Mouse (Mus musculus): Measurements from ENCODE around the gene Kank4. TPM values are rescaled to one million over a fixed set of nuclear protein-coding genes. Genes with fewer than 3 reads are reported as not detected.

Kank4 gene
- polyA plus RNA-seq, 1 experiment from 2014 or later, result 0.33 TPM

- Histone ChIP-seq H3K36me3 (ENCODE audit: control insufficient read depth, insufficient read depth, low read length) (no peaks in the 10 kb centered on the region), H3K4me2 (peak overlapping the region; percentile 71), H3K4me3 (ENCODE audit: low read depth, low read length) (peak overlapping the region; percentile 53), H3K27me3 (replicated peaks; ENCODE audit: control insufficient read depth, insufficient read depth, low read length) (peaks cover 39% of the 10 kb centered on the region), H3K9ac (ENCODE audit: low read depth, low read length) (no peak overlapping the region), H3K27ac (ENCODE audit: low read depth, low read length) (no peak overlapping the region), H3K9me3 (ENCODE audit: control insufficient read depth, low read length) (no peaks in the 10 kb centered on the region), H3K4me1 (replicated peaks; ENCODE audit: control insufficient read depth, insufficient read depth, low read length) (no peaks in the 10 kb centered on the region)
- ATAC-seq (replicated peaks; ENCODE audit: low FRiP score) (no peak), DNase-seq (ENCODE audit: low spot score) (peak; percentile 38)
- 5% methylated on average over 14 of the region's 14 CpGs for WGBS
Measured at GRCm38 (mm10) chr4:98816807-98817183, 542 bp downstream of the Kank4 start.

GRCm38 (mm10) chr4:98806306-98806705 is 11.0 kb downstream of the Kank4 start:
- no peaks in the 10 kb centered on the region for H3K9me3 ChIP-seq (ENCODE audit: control insufficient read depth, low read length)
- H3K27ac ChIP-seq (ENCODE audit: low read depth, low read length), result no peak overlapping the region
- H3K4me1 ChIP-seq (replicated peaks; ENCODE audit: control insufficient read depth, insufficient read depth, low read length), result no peaks in the 10 kb centered on the region
- H3K27me3 ChIP-seq (replicated peaks; ENCODE audit: control insufficient read depth, insufficient read depth, low read length), result no peaks in the 10 kb centered on the region
- H3K4me2 ChIP-seq, result no peak overlapping the region
- H3K4me3 ChIP-seq (ENCODE audit: low read depth, low read length), result no peak overlapping the region
- DNase-seq (ENCODE audit: low spot score) (no peak), ATAC-seq (replicated peaks; ENCODE audit: low FRiP score) (no peak)
- H3K9ac ChIP-seq (ENCODE audit: low read depth, low read length), result no peak overlapping the region
- no peaks in the 10 kb centered on the region for H3K36me3 ChIP-seq (ENCODE audit: control insufficient read depth, insufficient read depth, low read length)
- 81% methylated on average over 9 of the region's 9 CpGs for WGBS

GRCm38 (mm10) chr4:98805291-98806048 is 11.9 kb downstream of the Kank4 start:
- 61% methylated on average over 12 of the region's 12 CpGs for WGBS
- no peaks in the 10 kb centered on the region for H3K36me3 ChIP-seq (ENCODE audit: control insufficient read depth, insufficient read depth, low read length)
- no peak overlapping the region for H3K4me2 ChIP-seq
- DNase-seq (ENCODE audit: low spot score) (no peak), ATAC-seq (replicated peaks; ENCODE audit: low FRiP score) (no peak)
- H3K9ac ChIP-seq (ENCODE audit: low read depth, low read length), result no peak overlapping the region
- no peaks in the 10 kb centered on the region for H3K27me3 ChIP-seq (replicated peaks; ENCODE audit: control insufficient read depth, insufficient read depth, low read length)
- no peak overlapping the region for H3K4me3 ChIP-seq (ENCODE audit: low read depth, low read length)
- H3K4me1 ChIP-seq (replicated peaks; ENCODE audit: control insufficient read depth, insufficient read depth, low read length), result no peaks in the 10 kb centered on the region
- no peak overlapping the region for H3K27ac ChIP-seq (ENCODE audit: low read depth, low read length)
- no peaks in the 10 kb centered on the region for H3K9me3 ChIP-seq (ENCODE audit: control insufficient read depth, low read length)

GRCm38 (mm10) chr4:98804476-98805134 is 12.7 kb downstream of the Kank4 start:
- 64% methylated on average over 7 of the region's 7 CpGs for WGBS
- no peaks in the 10 kb centered on the region for H3K27me3 ChIP-seq (replicated peaks; ENCODE audit: control insufficient read depth, insufficient read depth, low read length)
- H3K9me3 ChIP-seq (ENCODE audit: control insufficient read depth, low read length), result no peaks in the 10 kb centered on the region
- no peak overlapping the region for H3K9ac ChIP-seq (ENCODE audit: low read depth, low read length)
- H3K36me3 ChIP-seq (ENCODE audit: control insufficient read depth, insufficient read depth, low read length), result no peaks in the 10 kb centered on the region
- DNase-seq (ENCODE audit: low spot score) (no peak), ATAC-seq (replicated peaks; ENCODE audit: low FRiP score) (no peak)
- H3K4me1 ChIP-seq (replicated peaks; ENCODE audit: control insufficient read depth, insufficient read depth, low read length), result no peaks in the 10 kb centered on the region
- H3K27ac ChIP-seq (ENCODE audit: low read depth, low read length), result no peak overlapping the region
- H3K4me2 ChIP-seq, result no peak overlapping the region
- H3K4me3 ChIP-seq (ENCODE audit: low read depth, low read length), result no peak overlapping the region

- H3K4me3 ChIP-seq (ENCODE audit: low read depth, low read length), result no peak overlapping the region
- H3K36me3 ChIP-seq (ENCODE audit: control insufficient read depth, insufficient read depth, low read length), result no peaks in the 10 kb centered on the region
- H3K27me3 ChIP-seq (replicated peaks; ENCODE audit: control insufficient read depth, insufficient read depth, low read length), result no peaks in the 10 kb centered on the region
- 86% methylated on average over 11 of the region's 11 CpGs for WGBS
- no peaks in the 10 kb centered on the region for H3K9me3 ChIP-seq (ENCODE audit: control insufficient read depth, low read length)
- ATAC-seq (replicated peaks; ENCODE audit: low FRiP score) (no peak), DNase-seq (ENCODE audit: low spot score) (no peak)
- H3K9ac ChIP-seq (ENCODE audit: low read depth, low read length), result no peak overlapping the region
- no peaks in the 10 kb centered on the region for H3K4me1 ChIP-seq (replicated peaks; ENCODE audit: control insufficient read depth, insufficient read depth, low read length)
- no peak overlapping the region for H3K27ac ChIP-seq (ENCODE audit: low read depth, low read length)
- no peak overlapping the region for H3K4me2 ChIP-seq
Measured at GRCm38 (mm10) chr4:98801775-98802174, 15.6 kb downstream of the Kank4 start.

- Histone ChIP-seq H3K9me3 (ENCODE audit: control insufficient read depth, low read length) (no peaks in the 10 kb centered on the region), H3K36me3 (ENCODE audit: control insufficient read depth, insufficient read depth, low read length) (no peaks in the 10 kb centered on the region), H3K9ac (ENCODE audit: low read depth, low read length) (no peak overlapping the region), H3K4me3 (ENCODE audit: low read depth, low read length) (no peak overlapping the region), H3K4me2 (no peak overlapping the region), H3K4me1 (replicated peaks; ENCODE audit: control insufficient read depth, insufficient read depth, low read length) (no peaks in the 10 kb centered on the region), H3K27me3 (replicated peaks; ENCODE audit: control insufficient read depth, insufficient read depth, low read length) (no peaks in the 10 kb centered on the region), H3K27ac (ENCODE audit: low read depth, low read length) (no peak overlapping the region)
- WGBS, result 87% methylated on average over 8 of the region's 8 CpGs
- no peak for DNase-seq (ENCODE audit: low spot score)
- no peak for ATAC-seq (replicated peaks; ENCODE audit: low FRiP score)
Measured at GRCm38 (mm10) chr4:98800824-98801223, 16.5 kb downstream of the Kank4 start.

- no peak overlapping the region for H3K4me2 ChIP-seq
- no peak for ATAC-seq (replicated peaks; ENCODE audit: low FRiP score)
Measured at GRCm38 (mm10) chr4:98796591-98797341, 20.6 kb downstream of the Kank4 start.

GRCm38 (mm10) chr4:98795241-98795640 is 22.1 kb downstream of the Kank4 start:
- no peaks in the 10 kb centered on the region for H3K36me3 ChIP-seq (ENCODE audit: control insufficient read depth, insufficient read depth, low read length)
- H3K9ac ChIP-seq (ENCODE audit: low read depth, low read length), result no peak overlapping the region
- H3K4me3 ChIP-seq (ENCODE audit: low read depth, low read length), result no peak overlapping the region
- ATAC-seq (replicated peaks; ENCODE audit: low FRiP score) (no peak), DNase-seq (ENCODE audit: low spot score) (no peak)
- H3K4me1 ChIP-seq (replicated peaks; ENCODE audit: control insufficient read depth, insufficient read depth, low read length), result no peaks in the 10 kb centered on the region
- WGBS, result 73% methylated on average over 2 of the region's 2 CpGs
- no peak overlapping the region for H3K4me2 ChIP-seq
- H3K27me3 ChIP-seq (replicated peaks; ENCODE audit: control insufficient read depth, insufficient read depth, low read length), result no peaks in the 10 kb centered on the region
- H3K9me3 ChIP-seq (ENCODE audit: control insufficient read depth, low read length), result no peaks in the 10 kb centered on the region
- no peak overlapping the region for H3K27ac ChIP-seq (ENCODE audit: low read depth, low read length)

More at GRCm38 (mm10) chr4:98796591-98797341, 20.6 kb downstream of the Kank4 start:
- H3K36me3 ChIP-seq (ENCODE audit: control insufficient read depth, insufficient read depth, low read length), result no peaks in the 10 kb centered on the region
- no peak overlapping the region for H3K4me3 ChIP-seq (ENCODE audit: low read depth, low read length)
- H3K9ac ChIP-seq (ENCODE audit: low read depth, low read length), result no peak overlapping the region
- no peaks in the 10 kb centered on the region for H3K4me1 ChIP-seq (replicated peaks; ENCODE audit: control insufficient read depth, insufficient read depth, low read length)
- H3K27me3 ChIP-seq (replicated peaks; ENCODE audit: control insufficient read depth, insufficient read depth, low read length), result no peaks in the 10 kb centered on the region
- DNase-seq (ENCODE audit: low spot score), result no peak
- H3K27ac ChIP-seq (ENCODE audit: low read depth, low read length), result no peak overlapping the region
- H3K9me3 ChIP-seq (ENCODE audit: control insufficient read depth, low read length), result no peaks in the 10 kb centered on the region
- 78% methylated on average over 11 of the region's 11 CpGs for WGBS
